Mouse (Mus musculus): ENCODE data around the gene Vmn2r98. TPM values are rescaled to one million over a fixed set of nuclear protein-coding genes. Genes with fewer than 3 reads are reported as not detected.
"Not testable (repeated sequence)": the region's sequence is repeated elsewhere in the genome, so short reads cannot be mapped to it uniquely, and the experiment has no call there.

Vmn2r98 gene
- not detected in 2 replicates for polyA plus RNA-seq (2012; ENCODE audit: insufficient read depth, insufficient read length, missing spikeins)

- not testable (repeated sequence) for H3K27ac ChIP-seq (ENCODE audit: insufficient read depth, low read depth, low read length); H3K4me1 ChIP-seq (ENCODE audit: control insufficient read depth, insufficient read depth, low read length); H3K4me3 ChIP-seq (ENCODE audit: insufficient read depth, low read length)
These were observed at the start of gene Vmn2r98 for GRCm38 (mm10) chr17:19053160-19053559. TSS of gene Vmn2r98 (plus strand) at chr17:19053460.

GRCm38 (mm10) chr17:19031441-19031840 is 21.8 kb upstream of the Vmn2r98 start:
- H3K27ac ChIP-seq (ENCODE audit: insufficient read depth, low read depth, low read length); H3K4me1 ChIP-seq (ENCODE audit: control insufficient read depth, insufficient read depth, low read length); H3K4me3 ChIP-seq (ENCODE audit: insufficient read depth, low read length): not testable (repeated sequence)

- Histone ChIP-seq H3K4me1 (ENCODE audit: control insufficient read depth, insufficient read depth, low read length) (no peaks in the 10 kb centered on the region), H3K27ac (ENCODE audit: insufficient read depth, low read depth, low read length) (no peak overlapping the region)
- TF ChIP-seq POLR2A (IDR thresholded peaks at IDR 0.05; ENCODE audit: borderline replicate concordance, low read depth, low read length) (no peak), CTCF (IDR thresholded peaks at IDR 0.05; ENCODE audit: low read depth, low read length) (no peak)
These were observed 21.3 kb upstream of the Vmn2r98 start for GRCm38 (mm10) chr17:19031962-19032361.

GRCm38 (mm10) chr17:19032721-19033120 is 20.5 kb upstream of the Vmn2r98 start:
- no peak overlapping the region for H3K27ac ChIP-seq (ENCODE audit: insufficient read depth, low read depth, low read length)
- H3K4me1 ChIP-seq (ENCODE audit: control insufficient read depth, insufficient read depth, low read length): no peaks in the 10 kb centered on the region
- TF ChIP-seq POLR2A (IDR thresholded peaks at IDR 0.05; ENCODE audit: borderline replicate concordance, low read depth, low read length): no peak
- TF ChIP-seq CTCF (IDR thresholded peaks at IDR 0.05; ENCODE audit: low read depth, low read length): no peak
- no peak overlapping the region for H3K4me3 ChIP-seq (ENCODE audit: insufficient read depth, low read length)

More at GRCm38 (mm10) chr17:19031962-19032361, 21.3 kb upstream of the Vmn2r98 start:
- H3K4me3 ChIP-seq (ENCODE audit: insufficient read depth, low read length): no peak overlapping the region

Other genes with a start within 250 kb of the Vmn2r98 start
- gene Vmn2r97, start 139.2 kb upstream of the Vmn2r98 start, polyA plus RNA-seq (2012; ENCODE audit: insufficient read depth, insufficient read length, missing spikeins): 0.20 TPM in 1 of 2 replicates, not detected in the other